Mouse (Mus musculus) midbrain, embryonic 14.5 days (tissue): ENCODE measurements around the gene Cacnb1. TPM values are rescaled to one million over a fixed set of nuclear protein-coding genes. Genes with fewer than 3 reads are reported as not detected.

Experiments
- ATAC-seq: fragments of 200-750 bp; cut with Nextera tagmentation; 2 replicates; pipeline ENCODE4 v1.8.0; 2017; ENCODE audit warnings: moderate number of reproducible peaks, moderate library complexity; ENCODE audit not compliant: low FRiP score, low TSS enrichment
- DNase-seq: peaks from one replicate; pipeline ENCODE4 v3.0.0-alpha.2; 2015
- H3K27ac ChIP-seq: fragments of 300-500 bp; sonication (generic); replicated peaks from 2 replicates; pipeline ENCODE4 v1.5.1; 2014; ENCODE audit warnings: mild to moderate bottlenecking, low read depth, low read length, moderate library complexity
- H3K27me3 ChIP-seq: fragments of 300-500 bp; sonication (generic); 2 replicates; pipeline ENCODE4 v1.6.1; 2014; ENCODE audit warnings: low read length, control low read depth, mixed read lengths; ENCODE audit not compliant: control insufficient read depth, insufficient read depth
- H3K36me3 ChIP-seq: fragments of 300-500 bp; sonication (generic); 2 replicates; pipeline ENCODE4 v1.6.1; 2014; ENCODE audit warnings: low read length, control low read depth; ENCODE audit not compliant: control insufficient read depth, insufficient read depth
- H3K4me1 ChIP-seq: fragments of 300-500 bp; sonication (generic); 2 replicates; pipeline ENCODE4 v1.6.1; 2014; ENCODE audit warnings: mild to moderate bottlenecking, antibody characterized with exemption, low read length, control low read depth; ENCODE audit not compliant: control insufficient read depth, insufficient read depth
- H3K4me2 ChIP-seq: fragments of 300-500 bp; sonication (generic); 2 replicates; pipeline ENCODE4 v1.6.1; 2014; ENCODE audit warnings: mild to moderate bottlenecking, low read length, moderate library complexity
- H3K4me3 ChIP-seq: fragments of 300-500 bp; sonication (generic); replicated peaks from 2 replicates; pipeline ENCODE4 v1.5.1; 2014; ENCODE audit warnings: low read depth, low read length
- H3K9ac ChIP-seq: fragments of 300-500 bp; sonication (generic); replicated peaks from 2 replicates; pipeline ENCODE4 v1.6.1; 2014; ENCODE audit warnings: mild to moderate bottlenecking, low read length, moderate library complexity
- H3K9me3 ChIP-seq: fragments of 300-500 bp; sonication (generic); 2 replicates; pipeline ENCODE4 v1.6.1; 2016; ENCODE audit warnings: low read length, control low read depth, mixed read lengths; ENCODE audit not compliant: control insufficient read depth
- WGBS: fragments of 180-500 bp; shearing (Covaris S2); extraction: QIAGEN DNeasy Blood & Tissue Kit; methylation state at CpG from one replicate; pipeline ENCODE4 v1.1.7; 2014; 5-methylcytosine and 5-hydroxymethylcytosine counted together
- polyA plus RNA-seq: library from polyadenylated mRNA; unstranded; fragments of >200 nt; fragmentation: Nextera tagmentation; extraction: Ambion mirVana; gene quantifications from 2 replicates; pipeline ENCODE4 v1.2.1, GENCODE M21; 2014

Cacnb1 gene
- polyA plus RNA-seq, 1 experiment from 2014 or later = 40.6 TPM

DNA sequence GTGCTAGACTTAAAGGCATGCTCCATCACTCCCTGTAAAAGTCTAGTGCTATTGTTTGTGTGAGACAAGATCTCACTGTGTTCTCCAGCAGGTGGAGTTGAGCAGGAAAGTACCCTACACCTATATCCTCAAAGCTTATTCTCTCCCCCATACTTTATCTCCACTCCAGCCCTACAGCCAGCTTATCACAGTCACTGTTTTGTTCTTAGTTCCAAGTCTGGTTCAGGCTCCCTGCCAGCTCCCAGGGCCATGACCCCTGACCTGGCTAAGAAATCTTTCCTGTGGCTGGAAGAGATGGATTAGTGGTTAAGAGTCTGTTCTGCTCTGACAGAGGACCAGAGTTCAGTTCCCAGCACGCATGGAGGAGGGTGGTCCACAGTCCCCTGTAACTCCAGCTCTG is 23.6 kb upstream of the Cacnb1 start:
- Histone ChIP-seq H3K27ac (no peak overlapping the region), H3K4me2 (no peak overlapping the region), H3K9ac (no peak overlapping the region), H3K4me1 (no peaks in the 10 kb centered on the region), H3K36me3 (no peaks in the 10 kb centered on the region), H3K4me3 (no peak overlapping the region), H3K9me3 (no peaks in the 10 kb centered on the region), H3K27me3 (peaks cover 16% of the 10 kb centered on the region)
- 57% methylated on average over 1 of the region's 1 CpGs for WGBS
- DNase-seq (no peak), ATAC-seq (no peak)

GRCm38 (mm10) chr11:98045596-98045995 is 22.8 kb upstream of the Cacnb1 start:
- no peak for ATAC-seq
- Histone ChIP-seq H3K4me1 (no peaks in the 10 kb centered on the region), H3K27ac (no peak overlapping the region), H3K27me3 (peaks cover 7% of the 10 kb centered on the region), H3K4me3 (no peak overlapping the region), H3K36me3 (no peaks in the 10 kb centered on the region), H3K4me2 (no peak overlapping the region), H3K9me3 (no peaks in the 10 kb centered on the region), H3K9ac (no peak overlapping the region)
- WGBS = 63% methylated on average over 4 of the region's 4 CpGs
- DNase-seq = no peak

GRCm38 (mm10) chr11:98044074-98044473 is 21.2 kb upstream of the Cacnb1 start:
- no peak for ATAC-seq
- WGBS = 82% methylated on average over 5 of the region's 5 CpGs
- Histone ChIP-seq H3K9ac (no peak overlapping the region), H3K36me3 (no peaks in the 10 kb centered on the region), H3K4me3 (no peak overlapping the region), H3K27me3 (no peaks in the 10 kb centered on the region), H3K27ac (no peak overlapping the region), H3K4me2 (no peak overlapping the region), H3K4me1 (no peaks in the 10 kb centered on the region), H3K9me3 (no peaks in the 10 kb centered on the region)
- no peak for DNase-seq

- H3K9ac ChIP-seq = no peak overlapping the region
- no peaks in the 10 kb centered on the region for H3K36me3 ChIP-seq
- DNase-seq = no peak
- no peaks in the 10 kb centered on the region for H3K4me1 ChIP-seq
- H3K27ac ChIP-seq = no peak overlapping the region
- H3K9me3 ChIP-seq = no peaks in the 10 kb centered on the region
- ATAC-seq = no peak
- 90% methylated on average over 6 of the region's 6 CpGs for WGBS
- H3K4me2 ChIP-seq = no peak overlapping the region
- H3K4me3 ChIP-seq = no peak overlapping the region
- no peaks in the 10 kb centered on the region for H3K27me3 ChIP-seq
Observed at GRCm38 (mm10) chr11:98042741-98043140, 19.9 kb upstream of the Cacnb1 start.

DNA sequence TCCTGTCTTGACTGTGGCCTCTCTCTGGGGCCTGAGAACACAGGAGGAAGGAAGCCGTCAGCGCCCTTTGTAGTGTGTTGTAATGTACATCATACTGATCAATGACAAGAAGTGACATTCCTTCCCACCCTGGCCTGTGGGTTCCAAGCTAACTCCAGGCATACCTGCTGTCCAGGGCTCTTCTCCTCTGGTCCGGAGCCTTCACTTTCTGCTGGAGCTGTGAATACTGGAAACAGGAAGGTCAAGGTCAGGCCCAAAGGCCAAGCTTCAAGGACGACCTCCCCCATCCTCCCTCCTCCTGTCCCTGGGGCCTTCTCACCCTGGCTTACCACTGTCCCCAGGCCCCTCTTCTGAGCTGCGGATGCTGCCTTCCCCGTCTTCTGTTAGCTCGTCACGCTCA is 18.1 kb upstream of the Cacnb1 start:
- ATAC-seq (no peak), DNase-seq (no peak)
- no peaks in the 10 kb centered on the region for H3K36me3 ChIP-seq
- no peaks in the 10 kb centered on the region for H3K9me3 ChIP-seq
- H3K4me3 ChIP-seq = no peak overlapping the region
- no peaks in the 10 kb centered on the region for H3K27me3 ChIP-seq
- H3K4me1 ChIP-seq = peaks cover 7% of the 10 kb centered on the region; the same call in 1 of the 2 replicates
- no peak overlapping the region for H3K4me2 ChIP-seq
- H3K9ac ChIP-seq = no peak overlapping the region
- no peak overlapping the region for H3K27ac ChIP-seq
- 65% methylated on average over 8 of the region's 8 CpGs for WGBS

DNA sequence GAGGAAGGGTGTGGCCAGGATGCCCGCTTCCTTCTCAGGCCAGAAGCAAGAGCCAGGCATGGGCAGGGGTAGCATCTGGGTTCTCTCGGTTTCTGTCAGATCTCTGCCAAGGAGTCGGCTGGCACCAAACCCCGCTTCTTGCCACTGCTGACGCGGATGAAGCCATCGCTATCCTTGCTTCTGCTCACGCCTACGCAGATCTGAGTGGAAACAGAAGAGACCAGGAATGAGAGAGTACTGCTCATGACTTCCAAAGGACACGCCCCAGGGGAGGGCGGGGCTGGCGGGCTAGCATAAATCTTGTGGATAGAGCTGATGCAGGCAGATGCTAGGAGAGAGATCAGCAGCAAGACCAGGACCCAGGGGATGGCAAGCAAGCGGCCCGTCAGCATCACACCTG is 15.0 kb upstream of the Cacnb1 start:
- WGBS = 63% methylated on average over 14 of the region's 14 CpGs
- DNase-seq = no peak
- ATAC-seq = no peak

GRCm38 (mm10) chr11:98035977-98036377 is 13.1 kb upstream of the Cacnb1 start:
- Histone ChIP-seq H3K4me3 (peak overlapping the region; percentile 38), H3K4me2 (peak overlapping the region; percentile 83), H3K9ac (peak overlapping the region; percentile 58), H3K4me1 (peaks cover 18% of the 10 kb centered on the region), H3K36me3 (peaks cover 4% of the 10 kb centered on the region), H3K27me3 (no peaks in the 10 kb centered on the region), H3K27ac (no peak overlapping the region; the same call in 1 of the 2 replicates), H3K9me3 (no peaks in the 10 kb centered on the region)
- DNase-seq = peak; percentile 81
- WGBS = 0% methylated on average over 27 of the region's 27 CpGs
- peak; percentile 69 for ATAC-seq

More for the DNA sequence above, 15.0 kb upstream of the Cacnb1 start:
- Histone ChIP-seq H3K27ac (no peak overlapping the region), H3K27me3 (no peaks in the 10 kb centered on the region), H3K4me2 (no peak overlapping the region), H3K4me3 (no peak overlapping the region), H3K9ac (no peak overlapping the region), H3K4me1 (peaks cover 18% of the 10 kb centered on the region), H3K36me3 (no peaks in the 10 kb centered on the region), H3K9me3 (no peaks in the 10 kb centered on the region)

- H3K36me3 ChIP-seq = peaks cover 16% of the 10 kb centered on the region
- peak overlapping the region; percentile 55; the same call in 1 of the 2 replicates for H3K27ac ChIP-seq
- WGBS = 16% methylated on average over 4 of the region's 4 CpGs
- no peaks in the 10 kb centered on the region for H3K27me3 ChIP-seq
- H3K4me3 ChIP-seq = no peak overlapping the region
- no peak overlapping the region for H3K9ac ChIP-seq
- DNase-seq (no peak), ATAC-seq (peak; percentile 46; the same call in 1 of the 2 replicates)
- H3K4me1 ChIP-seq = peaks cover 18% of the 10 kb centered on the region
- no peaks in the 10 kb centered on the region for H3K9me3 ChIP-seq
- no peak overlapping the region; the same call in 1 of the 2 replicates for H3K4me2 ChIP-seq
Observed at GRCm38 (mm10) chr11:98034840-98035239, 12.0 kb upstream of the Cacnb1 start.

GRCm38 (mm10) chr11:98034061-98034460 is 11.2 kb upstream of the Cacnb1 start:
- DNase-seq = no peak

More at GRCm38 (mm10) chr11:98034061-98034460, 11.2 kb upstream of the Cacnb1 start:
- ATAC-seq = no peak
- Histone ChIP-seq H3K36me3 (peaks cover 23% of the 10 kb centered on the region), H3K9me3 (no peaks in the 10 kb centered on the region), H3K4me3 (no peak overlapping the region), H3K27ac (no peak overlapping the region), H3K4me2 (no peak overlapping the region), H3K9ac (no peak overlapping the region), H3K4me1 (peaks cover 18% of the 10 kb centered on the region), H3K27me3 (no peaks in the 10 kb centered on the region)
- 86% methylated on average over 5 of the region's 5 CpGs for WGBS
